Mouse (Mus musculus): ENCODE results near the gene Zdhhc14. TPM values are rescaled to one million over a fixed set of nuclear protein-coding genes. Genes with fewer than 3 reads are reported as not detected.

Zdhhc14 gene
- total and polyA plus RNA-seq, 3 experiments: 0.34 to 1.3 (median 0.35) TPM

GRCm38 (mm10) chr17:5503981-5504760 lies 11.8 kb downstream of the Zdhhc14 start:
- Histone ChIP-seq H3K9me3 (replicated peaks; ENCODE audit: low read length) (no peaks in the 10 kb centered on the region), H3K79me2 (replicated peaks; ENCODE audit: control insufficient read depth, extremely low read depth, insufficient read depth, poor library complexity, severe bottlenecking) (no peaks in the 10 kb centered on the region), H3K4me1 (ENCODE audit: control insufficient read depth in 1 of 2, insufficient read depth in 2 of 2) (no peaks in the 10 kb centered on the region), H3K27ac (ENCODE audit: insufficient read depth, low read depth) (no peak overlapping the region), H3K27me3 (replicated peaks) (no peaks in the 10 kb centered on the region), H3K4me3 (replicated peaks in 1 of 3; ENCODE audit: low read depth in 2 of 3, low read length in 2 of 3, poor library complexity in 1 of 3) (no peak overlapping the region), H3K36me3 (replicated peaks in 1 of 2; ENCODE audit: control insufficient read depth in 1 of 2, insufficient read depth in 1 of 2, low read length in 1 of 2) (no peaks in the 10 kb centered on the region), H3K4me2 (ENCODE audit: insufficient read depth, low read depth, poor library complexity, severe bottlenecking) (no peak overlapping the region), H3K9ac (ENCODE audit: insufficient read depth, low read depth) (no peak overlapping the region)
- TF ChIP-seq SMC3 (IDR thresholded peaks at IDR 0.05; ENCODE audit: low read depth, low read length) (no peak), USF2 (conservative IDR thresholded peaks at IDR 0.05; ENCODE audit: low read depth, low read length) (no peak), MAFK (IDR thresholded peaks at IDR 0.05; ENCODE audit: insufficient replicate concordance, low read length) (no peak), UBTF (IDR thresholded peaks at IDR 0.05; ENCODE audit: low read depth, low read length) (no peak), NELFE (IDR thresholded peaks at IDR 0.05; ENCODE audit: low read depth, low read length) (no peak), SIN3A (IDR thresholded peaks at IDR 0.05; ENCODE audit: low read length) (no peak), EP300 (IDR thresholded peaks at IDR 0.05; ENCODE audit: low read length) (no peak)
- dilution Hi-C loops (cut with MboI; ENCODE audit: extremely low pct_ligation_motif_present, extremely low pct_unique_long_range_greater_than_20kb, low sequenced_read_pairs) (no loop called here), in situ Hi-C loops (cut with MboI; ENCODE audit: low pct_ligation_motif_present, low pct_unique_long_range_greater_than_20kb, low sequenced_read_pairs) (no loop called here)
- DNase-seq (ENCODE audit: extremely low read depth): no peak

- Histone ChIP-seq H3K9me3 (replicated peaks; ENCODE audit: low read length) (no peaks in the 10 kb centered on the region), H3K4me1 (ENCODE audit: control insufficient read depth in 1 of 2, insufficient read depth in 2 of 2) (no peaks in the 10 kb centered on the region), H3K27me3 (replicated peaks) (no peaks in the 10 kb centered on the region), H3K79me2 (replicated peaks; ENCODE audit: control insufficient read depth, extremely low read depth, insufficient read depth, poor library complexity, severe bottlenecking) (no peaks in the 10 kb centered on the region), H3K4me3 (replicated peaks in 1 of 3; ENCODE audit: low read depth in 2 of 3, low read length in 2 of 3, poor library complexity in 1 of 3) (no peak overlapping the region), H3K36me3 (replicated peaks in 1 of 2; ENCODE audit: control insufficient read depth in 1 of 2, insufficient read depth in 1 of 2, low read length in 1 of 2) (no peaks in the 10 kb centered on the region), H3K4me2 (ENCODE audit: insufficient read depth, low read depth, poor library complexity, severe bottlenecking) (no peak overlapping the region), H3K9ac (ENCODE audit: insufficient read depth, low read depth) (no peak overlapping the region), H3K27ac (ENCODE audit: insufficient read depth, low read depth) (no peak overlapping the region)
- in situ Hi-C loops (cut with MboI; ENCODE audit: low pct_ligation_motif_present, low pct_unique_long_range_greater_than_20kb, low sequenced_read_pairs) (no loop called here), dilution Hi-C loops (cut with MboI; ENCODE audit: extremely low pct_ligation_motif_present, extremely low pct_unique_long_range_greater_than_20kb, low sequenced_read_pairs) (no loop called here)
- DNase-seq (ENCODE audit: extremely low read depth): no peak
- no peak for TF ChIP-seq GABPA (IDR thresholded peaks at IDR 0.05; ENCODE audit: insufficient replicate concordance, low read depth, low read length)
- TF ChIP-seq POLR2AphosphoS2 (IDR thresholded peaks at IDR 0.05; ENCODE audit: low read depth, low read length): no peak
- TF ChIP-seq POLR2A (IDR thresholded peaks at IDR 0.05; ENCODE audit: low read depth, low read length): no peak
- no peak for TF ChIP-seq ETS1 (conservative IDR thresholded peaks at IDR 0.05; ENCODE audit: low read depth, low read length)
- no peak for TF ChIP-seq ZNF384 (IDR thresholded peaks at IDR 0.05; ENCODE audit: low read depth, low read length)
- TF ChIP-seq USF1 (IDR thresholded peaks at IDR 0.05; ENCODE audit: low read depth, low read length): no peak
- TF ChIP-seq UBTF (IDR thresholded peaks at IDR 0.05; ENCODE audit: low read depth, low read length): no peak
- TF ChIP-seq EP300 (IDR thresholded peaks at IDR 0.05; ENCODE audit: low read length): no peak
- TF ChIP-seq JUN (IDR thresholded peaks at IDR 0.05; ENCODE audit: insufficient read depth, low read depth, low read length): no peak
- TF ChIP-seq MAX (IDR thresholded peaks at IDR 0.05; ENCODE audit: low read length): no peak
- no peak for TF ChIP-seq ELF1 (IDR thresholded peaks at IDR 0.05; ENCODE audit: low read depth, low read length)
- TF ChIP-seq SMC3 (IDR thresholded peaks at IDR 0.05; ENCODE audit: low read depth, low read length): no peak
- no peak for TF ChIP-seq NRF1 (IDR thresholded peaks at IDR 0.05; ENCODE audit: low read depth, low read length)
- TF ChIP-seq MXI1 (IDR thresholded peaks at IDR 0.05; ENCODE audit: low read depth, low read length): no peak
- TF ChIP-seq PAX5 (IDR thresholded peaks at IDR 0.05; ENCODE audit: low read length): no peak
- no peak for TF ChIP-seq JUND (conservative IDR thresholded peaks at IDR 0.05; ENCODE audit: low read depth, low read length)
- no peak for TF ChIP-seq TBP (conservative IDR thresholded peaks at IDR 0.05; ENCODE audit: low read depth, low read length)
- no peak for TF ChIP-seq IRF4 (IDR thresholded peaks at IDR 0.05; ENCODE audit: low read depth, low read length)
Observed at GRCm38 (mm10) chr17:5504969-5505368, 12.6 kb downstream of the Zdhhc14 start.

All from CH12.LX (cell line).